Mouse (Mus musculus) ovary, postnatal 36 days (tissue): ENCODE measurements around the gene Ncf2.

Experiments
- DNase-seq: peaks from one replicate; pipeline ENCODE4 v3.0.0; 2022; ENCODE audit warnings: low spot score, mixed read lengths

The Ncf2 gene

GRCm38 (mm10) chr1:152831619-152832018 lies 31.6 kb downstream of the Ncf2 start:
- DNase-seq = no peak

DNA sequence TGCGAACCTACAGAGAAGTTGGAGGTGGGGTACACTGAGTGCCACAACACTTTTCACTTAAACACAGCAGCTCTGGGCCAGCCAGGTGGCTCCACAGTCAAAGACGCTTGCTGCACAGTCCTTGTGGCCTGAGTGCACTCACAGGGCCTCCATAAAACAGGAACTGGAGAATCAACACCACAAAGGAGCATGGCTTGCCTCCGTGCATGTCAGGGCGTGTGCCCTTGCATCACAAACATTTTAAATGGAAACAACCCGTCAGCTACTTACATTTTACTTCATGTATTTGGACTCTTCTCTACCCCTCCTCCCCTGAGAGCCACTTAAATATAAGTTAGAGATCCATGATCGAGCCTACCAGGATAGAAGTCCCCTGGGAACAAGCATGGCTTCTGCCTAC lies 32.3 kb downstream of the Ncf2 start:
- no peak for DNase-seq

DNA sequence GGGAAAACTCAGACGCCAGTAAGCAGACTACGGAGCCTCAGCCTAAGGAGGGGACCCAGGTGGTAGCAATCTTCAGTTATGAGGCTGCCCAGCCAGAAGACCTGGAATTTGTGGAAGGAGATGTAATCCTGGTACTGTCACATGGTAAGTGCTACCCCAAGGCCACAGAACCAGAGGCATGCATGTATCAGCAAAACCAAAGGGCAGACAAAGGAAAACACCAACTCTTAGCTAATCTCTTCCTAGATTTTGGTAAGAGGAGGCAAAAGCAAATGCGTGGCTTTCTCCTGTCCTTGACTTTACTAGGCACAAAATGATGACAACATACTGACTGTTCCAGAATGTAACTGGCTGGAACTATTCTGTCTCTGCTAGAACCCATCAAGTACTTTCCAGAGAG lies 35.1 kb downstream of the Ncf2 start:
- no peak for DNase-seq

DNA sequence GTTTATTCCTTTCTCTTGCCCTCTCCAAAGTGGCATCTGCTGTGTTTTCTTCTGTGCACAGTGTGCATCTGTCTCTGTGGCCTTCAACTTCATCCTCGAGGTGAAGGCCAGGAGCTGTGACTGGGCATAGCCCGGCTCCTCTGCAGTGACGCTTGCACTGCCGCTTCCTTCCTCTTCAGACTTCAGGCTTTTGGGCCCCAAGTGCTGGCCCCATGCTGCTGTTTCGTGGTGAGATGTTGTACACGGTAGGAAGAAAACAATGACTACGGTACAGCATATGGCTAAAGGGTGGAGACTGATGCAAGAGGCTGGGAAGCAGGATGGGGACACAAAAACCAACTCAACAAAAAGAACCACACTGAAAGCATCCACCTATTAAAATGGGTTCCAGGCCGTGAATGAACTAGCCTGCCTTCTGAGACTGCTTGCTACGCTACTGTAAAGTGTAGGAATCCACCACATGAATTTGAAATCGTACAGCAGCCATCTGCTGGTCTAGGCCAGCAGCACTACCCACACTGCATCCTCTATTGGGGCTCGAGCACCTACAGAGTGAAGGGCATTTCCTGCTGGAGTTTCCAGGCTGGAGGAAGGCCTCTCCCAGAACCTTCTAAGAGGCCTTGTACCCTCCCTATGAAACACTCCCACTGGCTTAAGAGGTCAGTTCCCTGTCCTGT lies 38.2 kb downstream of the Ncf2 start:
- DNase-seq = no peak

DNA sequence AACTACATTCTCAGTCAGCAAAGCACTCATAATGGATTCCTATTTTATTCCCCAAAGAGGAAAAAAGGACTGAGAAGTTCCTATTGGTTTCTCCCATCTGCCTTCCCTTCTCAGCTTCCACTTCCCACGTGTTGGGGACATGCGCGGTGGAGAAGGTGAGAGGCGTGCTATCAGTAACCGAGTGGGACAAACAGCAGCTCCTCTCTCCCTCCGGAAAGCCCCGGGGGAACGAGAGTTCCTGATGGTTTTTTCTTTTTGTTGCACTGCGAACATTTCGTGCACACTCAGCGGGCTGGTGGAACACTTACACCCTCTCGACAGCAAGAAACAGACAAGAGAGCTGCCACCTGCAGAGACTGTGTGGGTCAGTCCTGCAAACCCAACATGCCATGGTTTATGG lies 38.8 kb downstream of the Ncf2 start:
- no peak for DNase-seq

- no peak for DNase-seq
Observed at GRCm38 (mm10) chr1:152840343-152840742, 40.3 kb downstream of the Ncf2 start.

DNA sequence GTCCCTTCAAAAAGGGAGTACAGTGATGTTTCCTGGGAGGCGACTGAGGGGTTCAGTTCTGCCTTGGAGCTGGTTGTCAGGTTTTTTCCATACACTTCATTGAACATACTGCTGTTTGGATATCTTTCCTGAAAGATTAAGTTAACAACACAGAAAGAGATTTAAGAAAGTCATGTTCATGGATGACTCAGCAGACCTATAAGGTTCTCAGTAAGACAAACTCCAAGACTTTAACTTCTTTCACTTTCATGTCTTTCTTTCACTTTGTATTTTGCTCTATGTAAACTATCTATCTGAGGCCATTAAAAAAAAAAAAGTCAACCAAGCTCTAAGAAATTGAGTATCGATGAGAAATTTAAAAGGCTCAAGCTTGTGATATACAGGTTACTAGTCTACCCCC lies 41.1 kb downstream of the Ncf2 start:
- DNase-seq = no peak

DNA sequence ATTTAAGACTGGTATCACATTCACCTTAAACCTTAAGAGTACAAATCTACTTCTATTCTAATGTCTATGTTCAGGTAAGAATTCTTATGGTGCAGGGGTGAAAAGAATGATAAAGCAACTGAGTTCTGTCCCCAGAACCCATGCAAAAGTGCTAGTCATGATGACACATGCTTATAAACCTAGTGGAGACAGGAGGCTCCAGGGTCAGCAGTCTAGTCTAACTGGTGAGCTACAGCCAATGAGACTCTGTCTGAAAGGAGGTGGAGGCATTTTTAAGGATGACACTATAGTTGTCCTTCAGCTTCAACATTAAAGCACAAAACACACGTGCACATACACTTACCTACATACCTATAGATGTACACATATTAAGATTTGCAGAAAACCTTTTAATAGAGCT lies 44.6 kb downstream of the Ncf2 start:
- DNase-seq = no peak

GRCm38 (mm10) chr1:152845211-152845730 lies 45.3 kb downstream of the Ncf2 start:
- no peak for DNase-seq

GRCm38 (mm10) chr1:152846856-152847255 lies 46.9 kb downstream of the Ncf2 start:
- DNase-seq = no peak

GRCm38 (mm10) chr1:152869901-152870300 lies 69.9 kb downstream of the Ncf2 start:
- DNase-seq = no peak

- no peak for DNase-seq
Observed at GRCm38 (mm10) chr1:152871031-152871430, 71.0 kb downstream of the Ncf2 start.
